Mouse (Mus musculus): Measurements from ENCODE around the gene Olfr1333. TPM values are rescaled to one million over a fixed set of nuclear protein-coding genes. Genes with fewer than 3 reads are reported as not detected.

Olfr1333 gene
- polyA plus RNA-seq (2021; fragmentation: Nextera tagmentation) = not detected in 2 replicates
- long read RNA-seq, experiment 1 = 0 reads
- long read RNA-seq, experiment 2 = 0 reads

DNA sequence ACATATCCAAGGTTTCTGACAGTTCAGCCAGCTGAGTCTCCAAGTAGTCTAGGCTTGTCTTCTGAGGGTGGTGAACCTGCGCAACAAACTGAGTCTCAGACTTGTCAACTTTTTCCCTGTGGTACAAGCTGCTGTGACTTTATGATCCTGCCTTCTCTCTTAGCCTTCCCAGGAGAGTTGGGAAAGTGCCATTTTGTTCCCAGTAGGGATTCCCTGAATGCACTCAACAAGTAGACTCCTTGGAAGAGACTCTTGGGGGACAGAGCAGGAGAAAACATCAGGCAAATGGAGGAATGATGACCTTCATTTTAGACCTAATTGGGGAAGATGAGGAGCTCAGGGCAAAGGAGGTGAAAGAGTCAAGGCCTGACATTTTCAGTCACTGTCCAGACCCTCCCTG lies at the start of gene Olfr1333:
TSS of gene Olfr1333 (minus strand) at position 101 of the 400 bp plus-strand sequence.

DNA sequence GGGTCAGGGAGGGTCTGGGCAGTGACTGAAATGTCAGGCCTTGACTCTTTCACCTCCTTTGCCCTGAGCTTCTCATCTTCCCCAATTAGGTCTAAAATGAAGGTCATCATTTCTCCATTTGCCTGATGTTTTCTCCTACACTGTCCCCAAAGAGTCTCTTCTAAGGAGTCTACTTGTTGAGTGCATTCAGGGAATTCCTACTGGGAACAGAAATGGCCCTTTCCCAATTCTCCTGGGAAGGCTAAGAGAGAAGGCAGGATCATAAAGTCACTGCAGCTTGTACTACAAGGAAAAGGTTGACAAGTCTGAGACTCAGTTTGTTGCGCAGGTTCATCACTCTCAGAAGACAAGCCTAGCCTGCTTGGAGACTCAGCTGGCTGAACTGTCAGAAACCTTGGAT lies 28.3 kb upstream of the Olfr1333 start, which contains the start of gene Olfr1331:
TSS of gene Olfr1331 (plus strand) at position 301 of the 400 bp plus-strand sequence.

DNA sequence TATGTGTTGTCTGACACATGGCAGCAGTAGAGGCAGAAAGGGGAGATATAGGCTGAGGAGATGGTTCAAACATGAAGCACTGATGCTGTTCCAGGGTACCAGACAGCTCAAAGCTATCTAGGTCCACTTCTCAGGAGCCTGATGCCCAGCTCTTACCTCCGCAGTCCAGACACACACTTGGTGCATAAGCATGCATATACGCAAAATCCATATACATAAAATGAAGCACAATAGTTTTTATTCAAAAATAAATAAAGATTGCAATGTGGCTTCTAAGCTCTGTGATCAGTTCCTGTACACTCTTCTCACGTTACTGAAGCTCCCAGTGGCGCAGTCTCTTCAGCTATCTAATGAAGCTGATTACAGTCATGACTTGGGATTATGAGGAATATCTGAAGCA lies 26.2 kb downstream of the Olfr1333 start, which contains the start of gene Olfr1335:
TSS of gene Olfr1335 (minus strand) at position 101 of the 400 bp plus-strand sequence.

DNA sequence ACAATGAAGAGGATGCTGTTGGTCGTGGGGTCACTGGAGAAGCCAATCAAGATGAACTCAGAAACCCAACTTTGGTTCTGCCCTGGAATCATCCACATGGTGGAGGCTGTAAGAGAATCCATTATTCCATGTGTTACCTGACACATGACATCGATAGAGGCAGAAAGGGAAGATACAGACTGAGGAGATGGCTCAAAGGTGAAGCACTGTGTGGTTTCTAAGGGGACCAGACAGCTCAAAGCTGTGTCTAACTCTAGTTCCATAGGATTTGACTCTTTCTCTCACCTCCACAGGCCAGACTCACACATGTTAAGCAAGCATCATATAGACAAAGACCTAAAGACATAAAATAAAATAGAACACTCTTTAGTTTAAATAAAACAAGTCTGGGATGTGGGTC lies 53.6 kb downstream of the Olfr1333 start, which contains the start of gene Olfr1337:
TSS of gene Olfr1337 (minus strand) at position 101 of the 400 bp plus-strand sequence.

Other genes starting within 250 kb of the Olfr1333 start
- 0.70 and 1.3 TPM in 2 replicates for gene Cfap57, start 215.5 kb downstream of the Olfr1333 start, polyA plus RNA-seq (2021; fragmentation: Nextera tagmentation)
- gene Ebna1bp2, start 215.5 kb downstream of the Olfr1333 start, polyA plus RNA-seq (2021; fragmentation: Nextera tagmentation) = 45.6 and 51.6 TPM in 2 replicates
- not detected in 2 replicates for gene Olfr62, start 177.3 kb downstream of the Olfr1333 start, polyA plus RNA-seq (2021; fragmentation: Nextera tagmentation)
- gene Olfr1342, start 143.5 kb downstream of the Olfr1333 start, polyA plus RNA-seq (2021; fragmentation: Nextera tagmentation) = not detected in 2 replicates
- gene Olfr1341, start 132.8 kb downstream of the Olfr1333 start, polyA plus RNA-seq (2021; fragmentation: Nextera tagmentation) = not detected in 2 replicates
- gene Olfr1340, start 116.1 kb downstream of the Olfr1333 start, polyA plus RNA-seq (2021; fragmentation: Nextera tagmentation) = not detected in 2 replicates
- not detected in 2 replicates for gene Olfr1339, start 104.1 kb downstream of the Olfr1333 start, polyA plus RNA-seq (2021; fragmentation: Nextera tagmentation)
- gene Olfr1338, start 77.5 kb downstream of the Olfr1333 start, polyA plus RNA-seq (2021; fragmentation: Nextera tagmentation) = not detected in 2 replicates
- not detected in 2 replicates for gene Olfr1337, start 53.7 kb downstream of the Olfr1333 start, polyA plus RNA-seq (2021; fragmentation: Nextera tagmentation)
- gene Olfr1335, start 26.3 kb downstream of the Olfr1333 start, polyA plus RNA-seq (2021; fragmentation: Nextera tagmentation) = not detected in 2 replicates
- not detected in 2 replicates for gene Olfr1331, start 28.4 kb upstream of the Olfr1333 start, polyA plus RNA-seq (2021; fragmentation: Nextera tagmentation)
- gene Olfr1330, start 52.3 kb upstream of the Olfr1333 start, polyA plus RNA-seq (2021; fragmentation: Nextera tagmentation) = not detected in 2 replicates
- not detected in 2 replicates for gene Olfr1329, start 81.2 kb upstream of the Olfr1333 start, polyA plus RNA-seq (2021; fragmentation: Nextera tagmentation)
- not detected in 2 replicates for gene Olfr1328, start 102.3 kb upstream of the Olfr1333 start, polyA plus RNA-seq (2021; fragmentation: Nextera tagmentation)
- gene Lao1, start 125.3 kb upstream of the Olfr1333 start, polyA plus RNA-seq (2021; fragmentation: Nextera tagmentation) = 0.05 TPM in 1 of 2 replicates, not detected in the other

Data from layer of hippocampus, adult 6 months (tissue).